Mouse (Mus musculus) kidney, embryonic 15.5 days (tissue): Measurements from ENCODE around the gene Pth2. TPM values are rescaled to one million over a fixed set of nuclear protein-coding genes. Genes with fewer than 3 reads are reported as not detected.

Source experiments
- ATAC-seq: fragments of 200-750 bp; cut with Nextera tagmentation; replicated peaks from 2 replicates; pipeline ENCODE4 v1.8.0; 2017; ENCODE audit warnings: moderate TSS enrichment; ENCODE audit not compliant: low FRiP score
- H3K27ac ChIP-seq: fragments of 300-500 bp; sonication (generic); 2 replicates; pipeline ENCODE4 v1.5.1; 2015; ENCODE audit warnings: mild to moderate bottlenecking, inconsistent platforms
- H3K27me3 ChIP-seq: fragments of 300-500 bp; sonication (generic); 2 replicates; pipeline ENCODE4 v1.6.1; 2015; ENCODE audit warnings: inconsistent platforms
- H3K36me3 ChIP-seq: fragments of 300-500 bp; sonication (generic); 2 replicates; pipeline ENCODE4 v1.6.1; 2015; ENCODE audit warnings: inconsistent platforms
- H3K4me1 ChIP-seq: fragments of 300-500 bp; sonication (generic); 2 replicates; pipeline ENCODE4 v1.6.1; 2015; ENCODE audit warnings: inconsistent platforms
- H3K4me2 ChIP-seq: fragments of 300-500 bp; sonication (generic); 2 replicates; pipeline ENCODE4 v1.6.1; 2015; ENCODE audit warnings: moderate library complexity, mild to moderate bottlenecking, inconsistent platforms
- H3K4me3 ChIP-seq: fragments of 300-500 bp; sonication (generic); replicated peaks from 2 replicates; pipeline ENCODE4 v1.5.1; 2015; ENCODE audit warnings: mild to moderate bottlenecking, inconsistent platforms
- H3K9ac ChIP-seq: fragments of 300-500 bp; sonication (generic); 2 replicates; pipeline ENCODE4 v1.6.1; 2015; ENCODE audit warnings: mild to moderate bottlenecking, inconsistent platforms
- H3K9me3 ChIP-seq: fragments of 300-500 bp; sonication (generic); replicated peaks from 2 replicates; pipeline ENCODE4 v1.6.1; 2016; ENCODE audit warnings: inconsistent platforms
- WGBS: fragments of 180-500 bp; shearing (Covaris S2); methylation state at CpG from one replicate; pipeline ENCODE4 v1.1.7; 2015; ENCODE audit warnings: mixed read lengths; 5-methylcytosine and 5-hydroxymethylcytosine counted together
- polyA plus RNA-seq: library from polyadenylated mRNA; unstranded; fragments of >200 nt; fragmentation: Nextera tagmentation; extraction: Ambion mirVana; gene quantifications from 2 replicates; pipeline ENCODE4 v1.2.1, GENCODE M21; 2015

The Pth2 gene
- polyA plus RNA-seq, 1 experiment from 2014 or later: not detected

DNA sequence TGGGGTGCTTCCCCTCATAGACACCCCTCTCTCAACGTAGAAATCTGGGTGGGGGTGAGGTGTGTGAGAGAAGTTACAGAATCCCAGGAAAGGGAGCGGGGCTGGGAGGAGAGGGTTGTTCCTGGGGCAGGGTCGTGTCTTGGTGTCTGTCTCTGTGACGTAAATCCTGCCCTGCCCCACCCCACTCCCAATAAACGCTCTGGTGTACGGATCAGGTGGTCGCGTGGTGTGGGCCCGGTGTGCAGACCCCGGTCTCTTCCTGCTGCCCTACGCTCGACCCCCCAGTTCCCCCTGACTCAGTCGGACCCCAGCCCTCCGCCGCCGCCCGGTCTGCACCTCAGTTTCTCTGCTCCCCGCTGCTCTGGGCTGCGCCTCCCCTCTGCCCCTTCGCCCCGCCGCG is 4.9 kb upstream of the Pth2 start:
- H3K4me2 ChIP-seq: peak overlapping the region; percentile 49
- WGBS: 3% methylated on average over 23 of the region's 23 CpGs
- H3K9me3 ChIP-seq: no peaks in the 10 kb centered on the region
- no peak overlapping the region for H3K27ac ChIP-seq
- H3K9ac ChIP-seq: no peak overlapping the region
- peaks cover 94% of the 10 kb centered on the region for H3K27me3 ChIP-seq
- no peak for ATAC-seq
- peaks cover 24% of the 10 kb centered on the region for H3K4me1 ChIP-seq
- peak overlapping the region; percentile 25 for H3K4me3 ChIP-seq
- no peaks in the 10 kb centered on the region for H3K36me3 ChIP-seq

DNA sequence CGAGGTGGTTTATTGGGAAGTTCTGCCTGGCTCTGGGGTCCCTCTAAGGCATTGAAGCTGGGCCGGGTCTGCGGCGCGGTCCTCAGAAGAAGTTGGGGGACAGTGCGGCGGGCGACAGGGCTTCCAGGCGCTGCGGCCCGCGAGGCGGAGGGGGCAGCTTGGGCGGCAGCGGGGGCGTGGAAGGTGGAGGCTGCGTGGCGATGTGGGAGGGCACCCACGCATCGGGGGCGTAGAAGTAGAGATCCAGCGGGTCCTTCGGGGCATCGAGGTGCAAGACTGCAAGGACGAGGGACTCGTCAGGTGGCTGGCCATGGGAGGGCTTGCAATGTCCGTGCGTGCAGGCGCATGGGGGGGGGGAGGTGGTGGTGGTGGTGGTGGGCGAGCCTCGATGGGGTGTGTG is 4.4 kb upstream of the Pth2 start:
- ATAC-seq: no peak
- peak overlapping the region; percentile 49 for H3K4me2 ChIP-seq
- no peak overlapping the region for H3K9ac ChIP-seq
- 3% methylated on average over 31 of the region's 31 CpGs for WGBS
- H3K36me3 ChIP-seq: no peaks in the 10 kb centered on the region
- peaks cover 94% of the 10 kb centered on the region for H3K27me3 ChIP-seq
- peak overlapping the region; percentile 25 for H3K4me3 ChIP-seq
- peaks cover 28% of the 10 kb centered on the region for H3K4me1 ChIP-seq
- no peaks in the 10 kb centered on the region for H3K9me3 ChIP-seq
- H3K27ac ChIP-seq: no peak overlapping the region

DNA sequence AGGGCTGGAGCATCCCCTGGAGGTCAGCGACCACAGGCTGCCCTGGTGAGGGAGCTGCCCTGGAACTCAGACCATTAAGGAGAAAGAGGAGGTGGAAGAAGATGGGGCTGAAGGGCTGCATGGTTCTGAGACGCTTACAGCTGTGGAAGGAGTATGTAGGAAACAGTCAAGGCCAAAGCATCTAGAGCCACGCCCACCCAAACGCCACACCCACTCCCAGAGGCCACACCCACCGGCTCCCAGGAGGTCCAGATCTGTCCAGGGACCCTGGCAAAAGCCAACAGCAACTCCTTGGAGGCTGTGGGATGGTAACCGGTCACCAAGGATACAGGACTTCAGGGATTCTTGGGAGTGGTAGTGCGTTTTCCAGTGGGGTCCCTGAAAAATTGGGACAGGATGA is 2.2 kb upstream of the Pth2 start:
- no peak overlapping the region for H3K9ac ChIP-seq
- ATAC-seq: no peak
- peaks cover 44% of the 10 kb centered on the region for H3K4me1 ChIP-seq
- no peak overlapping the region for H3K27ac ChIP-seq
- no peak overlapping the region for H3K4me3 ChIP-seq
- 26% methylated on average over 7 of the region's 7 CpGs for WGBS
- H3K36me3 ChIP-seq: no peaks in the 10 kb centered on the region
- H3K4me2 ChIP-seq: no peak overlapping the region
- no peaks in the 10 kb centered on the region for H3K9me3 ChIP-seq
- peaks cover 98% of the 10 kb centered on the region for H3K27me3 ChIP-seq

DNA sequence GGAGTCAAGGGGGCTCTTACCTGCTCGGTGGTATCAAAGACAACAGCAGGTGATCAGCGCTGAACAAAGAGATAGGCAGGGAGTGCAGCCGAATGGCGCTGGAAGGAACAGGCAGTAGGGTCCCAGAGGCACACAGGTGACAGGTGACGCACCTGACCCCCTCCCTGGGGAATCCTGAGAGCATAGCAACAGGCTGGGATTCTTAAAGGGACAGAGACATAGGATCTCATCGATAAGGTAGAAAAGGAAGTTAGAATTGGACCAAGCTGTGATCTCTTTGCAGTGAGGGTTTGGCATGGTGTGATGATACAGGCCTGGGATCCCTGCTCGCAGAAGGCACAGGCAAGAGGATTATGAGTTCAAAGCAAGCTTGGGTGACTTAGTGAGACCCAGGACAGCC is 1.3 kb upstream of the Pth2 start, which contains the start of gene Gfy:
Gene Gfy (minus strand): TSS at position 101 of the 400 bp plus-strand sequence.
- Histone ChIP-seq H3K4me1 (peaks cover 44% of the 10 kb centered on the region), H3K9me3 (no peaks in the 10 kb centered on the region), H3K4me2 (no peak within 1 kb of the TSS), H3K4me3 (no peak within 1 kb of the TSS), H3K9ac (no peak within 1 kb of the TSS), H3K27ac (no peak within 1 kb of the TSS), H3K27me3 (peaks cover 100% of the 10 kb centered on the region), H3K36me3 (no peaks in the 10 kb centered on the region)
- 22% methylated on average over 7 of the region's 7 CpGs for WGBS
- no peak for ATAC-seq

DNA sequence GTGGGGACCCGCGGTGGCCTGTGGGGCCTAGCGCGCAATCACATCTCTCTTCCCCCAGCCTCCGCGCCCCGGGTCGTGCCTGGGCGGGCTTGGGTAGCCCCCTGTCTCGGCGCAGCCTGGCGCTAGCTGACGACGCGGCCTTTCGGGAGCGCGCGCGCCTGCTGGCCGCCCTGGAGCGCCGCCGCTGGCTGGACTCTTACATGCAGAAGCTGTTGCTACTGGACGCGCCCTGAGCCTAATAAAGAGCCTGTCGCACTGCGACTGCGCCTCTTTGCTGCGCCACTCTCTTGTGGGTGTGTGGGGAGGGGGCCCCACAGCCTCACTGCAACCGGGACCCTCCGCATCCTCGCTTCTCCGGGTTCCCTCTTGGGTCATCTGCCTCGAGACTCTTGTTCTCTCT is 745 bp downstream of the Pth2 start:
- 5% methylated on average over 35 of the region's 35 CpGs for WGBS

DNA sequence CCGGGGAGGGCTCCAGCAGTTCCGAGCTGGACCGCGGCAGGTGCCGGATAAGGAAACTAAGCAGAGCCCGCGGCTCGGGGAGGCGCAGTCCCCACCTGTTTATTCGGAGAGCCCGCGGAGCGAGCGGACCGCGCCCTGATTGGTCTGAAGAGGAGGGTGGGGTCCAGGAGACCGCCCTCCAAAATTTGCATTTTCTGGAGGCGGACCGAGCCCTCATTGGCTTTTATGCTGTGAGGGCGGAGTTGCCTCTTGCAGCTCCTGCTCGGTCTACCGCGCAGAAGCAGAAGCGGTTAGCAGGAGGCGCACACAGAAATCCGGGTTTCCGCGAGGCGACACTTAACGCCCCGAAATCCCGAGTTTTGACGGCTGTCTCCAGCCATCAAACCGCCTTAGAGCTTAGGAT is 1.4 kb downstream of the Pth2 start:
- H3K4me3 ChIP-seq: peak overlapping the region; percentile 40
- no peaks in the 10 kb centered on the region for H3K36me3 ChIP-seq
- peak overlapping the region; percentile 79 for H3K4me2 ChIP-seq
- peaks cover 21% of the 10 kb centered on the region for H3K4me1 ChIP-seq
- H3K27ac ChIP-seq: peak overlapping the region; percentile 45; the same call in 1 of the 2 replicates
- no peaks in the 10 kb centered on the region for H3K9me3 ChIP-seq
- peak; percentile 87 for ATAC-seq
- H3K9ac ChIP-seq: peak overlapping the region; percentile 31; the same call in 1 of the 2 replicates
- WGBS: under 1% methylated on average over 34 of the region's 34 CpGs
- peaks cover 98% of the 10 kb centered on the region for H3K27me3 ChIP-seq

More for the DNA sequence above, 745 bp downstream of the Pth2 start:
- Histone ChIP-seq H3K27me3 (peaks cover 98% of the 10 kb centered on the region), H3K4me3 (peak overlapping the region; percentile 40), H3K4me2 (peak overlapping the region; percentile 79), H3K27ac (no peak overlapping the region), H3K9me3 (no peaks in the 10 kb centered on the region), H3K9ac (no peak overlapping the region), H3K4me1 (peaks cover 24% of the 10 kb centered on the region), H3K36me3 (no peaks in the 10 kb centered on the region)
- ATAC-seq: no peak; the same call in 1 of the 2 replicates

DNA sequence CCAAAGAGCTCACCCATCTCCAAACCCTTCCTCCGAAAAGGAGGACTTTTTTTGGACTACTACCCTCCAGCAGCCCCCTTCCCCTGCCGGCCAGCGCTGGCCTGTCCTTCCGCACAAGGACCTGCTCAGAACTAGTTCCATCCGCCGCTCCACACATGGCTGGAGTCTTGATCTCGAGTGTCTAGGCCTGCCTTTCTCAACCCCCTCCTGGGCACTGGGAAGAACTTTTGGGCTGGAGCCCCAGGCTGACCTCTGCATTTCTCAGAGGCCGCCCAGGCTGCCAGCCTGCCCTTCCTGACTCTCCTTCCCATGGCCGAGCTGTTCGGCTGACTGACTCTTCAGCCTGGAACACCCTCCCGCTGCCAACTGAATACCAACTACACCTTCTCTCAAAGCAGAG is 1.8 kb downstream of the Pth2 start:
- peak overlapping the region; percentile 79 for H3K4me2 ChIP-seq
- ATAC-seq: peak; percentile 64
- H3K27ac ChIP-seq: peak overlapping the region; percentile 45; the same call in 1 of the 2 replicates
- peaks cover 21% of the 10 kb centered on the region for H3K4me1 ChIP-seq
- H3K9ac ChIP-seq: peak overlapping the region; percentile 31; the same call in 1 of the 2 replicates
- peaks cover 96% of the 10 kb centered on the region for H3K27me3 ChIP-seq
- H3K4me3 ChIP-seq: peak overlapping the region; percentile 40
- 13% methylated on average over 11 of the region's 11 CpGs for WGBS
- H3K9me3 ChIP-seq: no peaks in the 10 kb centered on the region
- H3K36me3 ChIP-seq: no peaks in the 10 kb centered on the region

DNA sequence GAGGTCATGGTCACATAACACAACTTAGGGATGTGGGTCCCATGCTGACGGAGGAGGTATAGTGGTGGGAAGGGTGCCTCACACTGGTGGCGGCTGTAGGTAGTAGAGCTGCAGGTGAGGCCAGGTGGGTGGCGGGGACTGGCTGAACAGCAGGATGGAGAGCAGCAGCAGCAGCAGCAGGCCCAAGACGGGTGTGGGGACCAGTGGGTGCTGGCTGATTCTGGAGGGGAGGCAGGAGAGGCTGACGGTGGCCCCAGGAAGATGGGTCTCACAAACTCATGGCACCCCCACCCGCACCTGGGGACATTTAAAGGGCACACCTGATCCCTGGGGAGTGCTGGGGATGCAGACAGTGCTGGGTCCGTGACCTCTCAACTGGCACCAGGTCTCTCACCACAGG is 2.9 kb downstream of the Pth2 start:
- no peak for ATAC-seq
- WGBS: 60% methylated on average over 7 of the region's 7 CpGs
- H3K36me3 ChIP-seq: no peaks in the 10 kb centered on the region
- peaks cover 94% of the 10 kb centered on the region for H3K27me3 ChIP-seq
- H3K4me2 ChIP-seq: no peak overlapping the region
- H3K4me3 ChIP-seq: no peak overlapping the region
- H3K27ac ChIP-seq: no peak overlapping the region
- no peaks in the 10 kb centered on the region for H3K9me3 ChIP-seq
- H3K4me1 ChIP-seq: peaks cover 21% of the 10 kb centered on the region
- no peak overlapping the region for H3K9ac ChIP-seq

DNA sequence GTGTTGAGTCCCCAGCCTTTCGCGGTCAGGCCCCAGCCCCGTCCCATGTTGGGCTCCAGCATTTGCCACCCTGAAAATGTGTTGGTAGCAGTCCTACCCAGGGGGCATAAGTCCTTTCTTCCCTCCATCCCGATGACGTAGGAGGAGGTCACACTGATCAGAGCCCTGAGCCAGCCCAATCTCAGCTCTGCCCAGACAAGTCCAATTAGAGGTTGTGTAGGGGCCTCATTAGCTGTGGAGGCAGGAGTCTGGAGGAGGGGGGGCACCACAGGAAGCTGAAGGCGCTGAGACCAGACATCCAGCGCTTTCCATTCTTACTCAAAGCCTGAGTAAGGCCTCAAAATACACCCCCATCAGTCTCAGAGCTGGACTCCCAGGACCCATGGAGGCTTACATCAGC is 5.1 kb downstream of the Pth2 start:
- no peaks in the 10 kb centered on the region for H3K9me3 ChIP-seq
- H3K36me3 ChIP-seq: no peaks in the 10 kb centered on the region
- ATAC-seq: no peak
- no peak overlapping the region for H3K4me3 ChIP-seq
- H3K9ac ChIP-seq: no peak overlapping the region
- H3K4me1 ChIP-seq: peaks cover 22% of the 10 kb centered on the region
- no peak overlapping the region for H3K4me2 ChIP-seq
- 66% methylated on average over 7 of the region's 7 CpGs for WGBS
- H3K27me3 ChIP-seq: peaks cover 87% of the 10 kb centered on the region
- no peak overlapping the region for H3K27ac ChIP-seq

DNA sequence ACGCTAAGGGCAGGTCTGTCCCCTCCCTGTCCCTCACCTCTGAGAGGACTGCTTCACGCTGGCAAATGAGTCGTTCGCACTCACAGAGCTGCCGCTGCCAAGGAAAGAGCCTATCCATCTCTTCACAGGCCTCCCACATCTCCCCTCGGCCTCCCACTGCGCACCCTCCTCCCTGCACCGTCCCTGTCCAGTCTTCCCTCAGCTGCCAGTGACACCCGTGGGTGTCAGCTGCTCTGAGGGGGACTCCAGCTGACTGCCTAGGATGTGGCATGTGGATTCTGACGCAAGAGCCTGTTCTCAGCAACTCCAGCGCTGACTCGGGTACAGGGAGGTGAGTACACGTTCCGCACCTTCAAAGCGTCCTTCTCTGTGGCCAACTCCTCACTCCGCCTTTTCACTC is 8.8 kb downstream of the Pth2 start:
- ATAC-seq: no peak
- no peak overlapping the region for H3K4me3 ChIP-seq
- H3K27me3 ChIP-seq: peaks cover 55% of the 10 kb centered on the region
- no peaks in the 10 kb centered on the region for H3K9me3 ChIP-seq
- H3K4me1 ChIP-seq: peaks cover 26% of the 10 kb centered on the region
- H3K36me3 ChIP-seq: no peaks in the 10 kb centered on the region
- WGBS: 51% methylated on average over 16 of the region's 16 CpGs
- no peak overlapping the region for H3K27ac ChIP-seq
- H3K4me2 ChIP-seq: no peak overlapping the region
- no peak overlapping the region for H3K9ac ChIP-seq

DNA sequence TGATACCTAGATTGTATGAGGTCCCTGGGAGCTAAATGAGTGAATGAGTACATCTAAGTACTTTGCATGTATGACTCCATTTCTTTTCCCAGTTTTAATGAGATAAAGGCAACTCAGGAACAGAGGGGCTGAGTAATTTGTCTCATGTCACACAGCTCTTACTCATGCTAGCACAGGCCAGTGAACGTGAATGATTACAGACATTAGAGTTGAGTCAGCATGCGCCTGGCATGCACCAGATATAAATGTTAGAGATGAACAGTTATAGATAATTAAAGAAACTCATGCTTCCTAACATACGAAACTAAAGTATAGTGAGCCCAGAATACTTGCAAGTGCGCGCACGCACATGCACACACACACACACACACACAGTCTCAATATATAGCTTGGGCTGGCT is 9.4 kb downstream of the Pth2 start:
- no peak overlapping the region for H3K9ac ChIP-seq
- H3K9me3 ChIP-seq: no peaks in the 10 kb centered on the region
- no peaks in the 10 kb centered on the region for H3K36me3 ChIP-seq
- peaks cover 26% of the 10 kb centered on the region for H3K4me1 ChIP-seq
- WGBS: 88% methylated on average over 6 of the region's 6 CpGs
- H3K4me2 ChIP-seq: no peak overlapping the region
- ATAC-seq: no peak
- H3K4me3 ChIP-seq: no peak overlapping the region
- H3K27ac ChIP-seq: no peak overlapping the region
- H3K27me3 ChIP-seq: peaks cover 50% of the 10 kb centered on the region

DNA sequence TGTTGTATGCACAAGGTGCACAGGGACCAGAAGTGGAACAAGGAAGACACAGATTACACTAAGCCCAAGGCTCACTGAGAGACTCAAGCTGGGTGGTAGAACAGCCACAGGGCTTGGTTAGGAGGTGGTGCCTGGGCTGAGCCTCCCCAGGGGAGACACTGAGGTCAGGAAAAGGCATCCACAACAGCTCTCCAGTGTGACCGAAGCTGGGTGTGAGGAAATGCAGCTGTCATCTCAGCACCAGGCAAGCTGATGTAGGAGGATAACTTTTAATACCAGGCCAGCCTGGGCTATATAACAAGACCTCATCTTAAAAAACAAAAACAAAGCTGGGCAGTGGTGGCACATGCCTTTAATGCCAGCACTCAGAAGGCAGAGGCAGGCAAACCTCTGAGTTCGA is 10.4 kb downstream of the Pth2 start:
- WGBS: 51% methylated on average over 2 of the region's 2 CpGs
- no peak overlapping the region for H3K4me3 ChIP-seq
- ATAC-seq: no peak
- no peak overlapping the region for H3K9ac ChIP-seq
- H3K4me2 ChIP-seq: no peak overlapping the region
- no peaks in the 10 kb centered on the region for H3K9me3 ChIP-seq
- H3K27ac ChIP-seq: peak overlapping the region; percentile 67
- H3K27me3 ChIP-seq: peaks cover 47% of the 10 kb centered on the region
- H3K36me3 ChIP-seq: no peaks in the 10 kb centered on the region
- H3K4me1 ChIP-seq: peaks cover 26% of the 10 kb centered on the region

DNA sequence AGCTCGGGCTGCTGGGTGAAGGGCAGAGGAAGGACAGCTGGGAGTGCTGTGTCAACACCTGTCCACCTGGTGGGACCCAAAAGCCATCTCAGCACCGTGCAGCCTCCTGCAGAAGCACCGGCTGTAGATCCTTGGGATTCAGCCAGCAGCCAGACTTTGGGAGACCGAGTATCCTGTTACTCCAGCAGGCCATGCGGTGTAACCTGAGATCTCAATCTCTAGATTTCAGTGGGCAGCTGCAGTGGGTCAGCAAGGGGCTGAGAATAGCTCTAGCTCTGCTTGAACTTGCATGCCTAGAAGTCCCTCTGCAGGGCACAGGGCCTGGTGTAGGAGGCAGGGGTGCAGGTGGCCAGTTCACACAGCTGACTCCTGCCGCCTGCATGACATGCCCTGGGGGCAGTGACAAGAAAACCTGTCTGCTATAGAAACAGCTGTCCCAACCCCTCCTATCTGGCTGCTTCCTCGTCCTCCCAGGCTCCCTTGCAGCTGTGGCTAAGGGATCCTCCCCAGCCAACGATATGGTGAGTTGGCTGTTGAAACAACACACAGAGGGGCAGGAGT is 11.1 kb downstream of the Pth2 start:
- Histone ChIP-seq H3K9ac (no peak overlapping the region), H3K4me2 (no peak overlapping the region), H3K4me3 (no peak overlapping the region), H3K36me3 (no peaks in the 10 kb centered on the region), H3K4me1 (peaks cover 26% of the 10 kb centered on the region), H3K9me3 (no peaks in the 10 kb centered on the region), H3K27me3 (peaks cover 44% of the 10 kb centered on the region), H3K27ac (peak overlapping the region; percentile 67)
- WGBS: 4% methylated on average over 8 of the region's 8 CpGs
- ATAC-seq: peak; percentile 78
